Mouse (Mus musculus) kidney, adult 2 months (tissue): ENCODE measurements around the gene Zfp683. TPM values are rescaled to one million over a fixed set of nuclear protein-coding genes. Genes with fewer than 3 reads are reported as not detected.
A peak's percentile ranks its signal among the peaks of the same experiment; 100 is the strongest.

Experiments
- DNase-seq: peaks from one replicate; pipeline ENCODE4 v3.0.0; 2021
- H3K27ac ChIP-seq: fragments of 200-500 bp; 2 replicates; pipeline ENCODE4 v1.5.1; 2012; ENCODE audit warnings: low read depth, low read length, control low read depth, inconsistent platforms; ENCODE audit not compliant: insufficient read depth
- H3K27me3 ChIP-seq: fragments of 200-500 bp; replicated peaks from 2 replicates; pipeline ENCODE4 v1.6.1; 2012; ENCODE audit warnings: mild to moderate bottlenecking, moderate library complexity, low read length, inconsistent platforms; ENCODE audit not compliant: control insufficient read depth, insufficient read depth
- H3K36me3 ChIP-seq: fragments of 200-500 bp; 2 replicates; pipeline ENCODE4 v1.6.1; 2012; ENCODE audit warnings: mild to moderate bottlenecking, moderate library complexity, low read length, inconsistent platforms; ENCODE audit not compliant: control insufficient read depth, insufficient read depth
- H3K4me1 ChIP-seq: fragments of 200-500 bp; 2 replicates; pipeline ENCODE4 v1.6.1; 2011; ENCODE audit warnings: low read length; ENCODE audit not compliant: control insufficient read depth, insufficient read depth
- H3K4me3 ChIP-seq: fragments of 200-500 bp; 2 replicates; pipeline ENCODE4 v1.5.1; 2011; ENCODE audit warnings: mild to moderate bottlenecking, low read depth, low read length, control low read depth; ENCODE audit not compliant: insufficient read depth
- CTCF ChIP-seq: fragments of 200-500 bp; conservative IDR thresholded peaks from 2 replicates; pipeline ENCODE4 v1.5.1; 2011; ENCODE audit warnings: low read depth, mild to moderate bottlenecking, control low read depth, low read length, moderate library complexity, mixed read lengths; ENCODE audit not compliant: insufficient read depth, insufficient read length
- POLR2A ChIP-seq: fragments of 200-500 bp; IDR thresholded peaks from one replicate; pipeline ENCODE4 v1.6.1; 2011; ENCODE audit warnings: low read depth, low read length, control low read depth
- WGBS: fragments of 180-500 bp; shearing (Covaris S2); methylation state at CpG from one replicate; pipeline ENCODE4 v1.1.7; 2018; 5-methylcytosine and 5-hydroxymethylcytosine counted together
- polyA plus RNA-seq: library from polyadenylated mRNA; depleted of rRNA; stranded (reverse); fragments of >200 nt; gene quantifications from 2 replicates; pipeline ENCODE4 v1.2.3, GENCODE M21; 2012

Zfp683 gene
- polyA plus RNA-seq, 1 experiment, result 0.81 TPM

- DNase-seq, result peak; percentile 48
- Histone ChIP-seq H3K27ac (no peak overlapping the region), H3K36me3 (no peaks in the 10 kb centered on the region), H3K4me3 (no peak overlapping the region), H3K4me1 (peaks cover 3% of the 10 kb centered on the region; the same call in 1 of the 2 replicates), H3K27me3 (no peaks in the 10 kb centered on the region)
- TF ChIP-seq POLR2A (no peak), CTCF (no peak)
- WGBS, result 17% methylated on average over 23 of the region's 23 CpGs
Observed at GRCm38 (mm10) chr4:134065431-134066004, 11.9 kb downstream of the Zfp683 start.

GRCm38 (mm10) chr4:134067383-134067782, 13.7 kb downstream of the Zfp683 start:
- Histone ChIP-seq H3K27ac (no peak overlapping the region), H3K27me3 (no peaks in the 10 kb centered on the region), H3K4me1 (peaks cover 3% of the 10 kb centered on the region; the same call in 1 of the 2 replicates), H3K4me3 (no peak overlapping the region), H3K36me3 (no peaks in the 10 kb centered on the region)
- TF ChIP-seq POLR2A (no peak), CTCF (no peak)
- peak; percentile 74 for DNase-seq
- WGBS, result 64% methylated on average over 8 of the region's 8 CpGs

- DNase-seq, result no peak
- TF ChIP-seq CTCF (no peak), POLR2A (no peak)
- Histone ChIP-seq H3K4me1 (peaks cover 3% of the 10 kb centered on the region; the same call in 1 of the 2 replicates), H3K36me3 (no peaks in the 10 kb centered on the region), H3K27ac (no peak overlapping the region), H3K27me3 (no peaks in the 10 kb centered on the region), H3K4me3 (no peak overlapping the region)
- WGBS, result 86% methylated on average over 7 of the region's 7 CpGs
Observed at GRCm38 (mm10) chr4:134067833-134068544, 14.4 kb downstream of the Zfp683 start.

GRCm38 (mm10) chr4:134068793-134069580, 15.3 kb downstream of the Zfp683 start:
- TF ChIP-seq CTCF, result no peak
- TF ChIP-seq POLR2A, result no peak
- 84% methylated on average over 4 of the region's 4 CpGs for WGBS
- Histone ChIP-seq H3K27ac (no peak overlapping the region), H3K36me3 (no peaks in the 10 kb centered on the region), H3K27me3 (no peaks in the 10 kb centered on the region), H3K4me3 (no peak overlapping the region), H3K4me1 (peaks cover 3% of the 10 kb centered on the region; the same call in 1 of the 2 replicates)
- DNase-seq, result no peak

GRCm38 (mm10) chr4:134078694-134079093, 25.1 kb downstream of the Zfp683 start:
- WGBS, result 24% methylated on average over 3 of the region's 3 CpGs
- peak; percentile 76 for DNase-seq
- Histone ChIP-seq H3K36me3 (no peaks in the 10 kb centered on the region), H3K4me3 (no peak overlapping the region), H3K4me1 (no peaks in the 10 kb centered on the region; the same call in 1 of the 2 replicates), H3K27ac (no peak overlapping the region), H3K27me3 (no peaks in the 10 kb centered on the region)
- no peak for TF ChIP-seq POLR2A
- TF ChIP-seq CTCF, result peak; percentile 66; the same call in 1 of the 2 replicates

GRCm38 (mm10) chr4:134080674-134081073, 27.0 kb downstream of the Zfp683 start:
- no peaks in the 10 kb centered on the region for H3K27me3 ChIP-seq
- no peak for TF ChIP-seq CTCF
- no peak for TF ChIP-seq POLR2A
- DNase-seq, result no peak
- WGBS, result 88% methylated on average over 4 of the region's 4 CpGs
- H3K4me3 ChIP-seq, result no peak overlapping the region
- no peak overlapping the region for H3K27ac ChIP-seq
- no peaks in the 10 kb centered on the region for H3K36me3 ChIP-seq
- H3K4me1 ChIP-seq, result no peaks in the 10 kb centered on the region; the same call in 1 of the 2 replicates

GRCm38 (mm10) chr4:134081730-134082386, 28.2 kb downstream of the Zfp683 start:
- Histone ChIP-seq H3K36me3 (no peaks in the 10 kb centered on the region), H3K4me1 (no peaks in the 10 kb centered on the region; the same call in 1 of the 2 replicates), H3K27me3 (no peaks in the 10 kb centered on the region), H3K4me3 (peak overlapping the region; percentile 58), H3K27ac (no peak overlapping the region)
- under 1% methylated on average over 41 of the region's 41 CpGs for WGBS
- peak; percentile 92 for DNase-seq
- TF ChIP-seq CTCF (no peak), POLR2A (no peak)
